Mouse (Mus musculus) small intestine, adult 2 months (tissue): Measurements from ENCODE around the gene Myo18a.
A peak's percentile ranks its signal among the peaks of the same experiment; 100 is the strongest.

ENCODE experiments used
- CTCF ChIP-seq: fragments of 200-500 bp; IDR thresholded peaks from 2 replicates; pipeline ENCODE4 v1.5.1; 2012; ENCODE audit warnings: low read depth, mild to moderate bottlenecking, control low read depth, inconsistent platforms, low read length, moderate library complexity, mixed read lengths; ENCODE audit not compliant: insufficient replicate concordance, insufficient read length; ENCODE audit errors: extremely low read depth
- POLR2A ChIP-seq: fragments of 200-500 bp; IDR thresholded peaks from 2 replicates; pipeline ENCODE4 v1.6.1; 2012; ENCODE audit warnings: low read depth, mild to moderate bottlenecking, control low read depth, inconsistent platforms, low read length, moderate library complexity

- TF ChIP-seq CTCF (peak; percentile 83; the same call in 1 of the 2 replicates), POLR2A (no peak)
These were observed 58.6 kb downstream of the Myo18a start for GRCm38 (mm10) chr11:77821648-77822047.
